Mouse (Mus musculus) CH12.LX (cell line): ENCODE data around the gene Fam160a1. TPM values are rescaled to one million over a fixed set of nuclear protein-coding genes. Genes with fewer than 3 reads are reported as not detected.

Source experiments
- DNase-seq: peaks from one replicate; pipeline ENCODE4 v3.0.0-alpha.2; 2013; ENCODE audit errors: extremely low read depth
- H3K27ac ChIP-seq: 2 replicates; pipeline ENCODE4 v1.5.1; 2012; ENCODE audit warnings: low read depth, mild to moderate bottlenecking, control low read depth, moderate library complexity; ENCODE audit not compliant: insufficient read depth
- H3K27me3 ChIP-seq: replicated peaks from 2 replicates; pipeline ENCODE3; 2012; ENCODE audit warnings: inconsistent platforms
- H3K36me3 ChIP-seq, 2 experiments: replicated peaks in 1 of 2; 2 replicates each; pipeline versions ENCODE3 to v1.6.1; 2012; ENCODE audit warnings: inconsistent platforms in 1 of 2, low read length in 1 of 2, mild to moderate bottlenecking in 1 of 2, mixed read lengths in 1 of 2, moderate library complexity in 1 of 2; ENCODE audit not compliant: control insufficient read depth in 1 of 2, insufficient read depth in 1 of 2
- H3K4me1 ChIP-seq, 2 experiments: 2 replicates each; pipeline ENCODE4 v1.6.1; 2012; ENCODE audit warnings: inconsistent platforms in 1 of 2, moderate library complexity in 1 of 2; ENCODE audit not compliant: insufficient read depth in 2 of 2, control insufficient read depth in 1 of 2
- H3K4me2 ChIP-seq: 2 replicates; pipeline ENCODE4 v1.6.1; 2012; ENCODE audit warnings: low read depth, mild to moderate bottlenecking, control low read depth; ENCODE audit not compliant: poor library complexity, insufficient read depth, severe bottlenecking
- H3K4me3 ChIP-seq, 3 experiments: fragments of 150-350 bp in 1 of 3; sonication (generic) in 1 of 3; replicated peaks in 1 of 3; 2 replicates each; pipeline versions ENCODE3 to v1.5.1; 2011 to 2012; ENCODE audit warnings: low read depth in 2 of 3, low read length in 2 of 3, mild to moderate bottlenecking in 2 of 3, moderate library complexity in 2 of 3, control low read depth in 1 of 3, improper control_type of control experiment in 1 of 3, inconsistent platforms in 1 of 3, mixed read lengths in 1 of 3; ENCODE audit not compliant: poor library complexity in 1 of 3
- H3K79me2 ChIP-seq: replicated peaks from 2 replicates; pipeline ENCODE4 v1.6.1; 2012; ENCODE audit warnings: mild to moderate bottlenecking, moderate library complexity; ENCODE audit not compliant: control insufficient read depth, poor library complexity, insufficient read depth, severe bottlenecking; ENCODE audit errors: extremely low read depth
- H3K9ac ChIP-seq: 2 replicates; pipeline ENCODE4 v1.6.1; 2012; ENCODE audit warnings: low read depth, mild to moderate bottlenecking, control low read depth, moderate library complexity; ENCODE audit not compliant: insufficient read depth
- H3K9me3 ChIP-seq: replicated peaks from 2 replicates; pipeline ENCODE3; 2012; ENCODE audit warnings: low read length, inconsistent platforms, mixed read lengths
- BHLHE40 ChIP-seq: IDR thresholded peaks from 2 replicates; pipeline ENCODE4 v1.6.1; 2011; ENCODE audit warnings: mild to moderate bottlenecking, low read depth, low read length, improper control_type of control experiment
- CHD1 ChIP-seq: IDR thresholded peaks from 2 replicates; pipeline ENCODE4 v1.6.1; 2012; ENCODE audit warnings: low read depth, low read length, improper control_type of control experiment, inconsistent platforms
- CHD2 ChIP-seq: IDR thresholded peaks from 2 replicates; pipeline ENCODE4 v1.6.1; 2011; ENCODE audit warnings: low read length, improper control_type of control experiment
- E2F4 ChIP-seq: IDR thresholded peaks from 2 replicates; pipeline ENCODE4 v1.6.1; 2011; ENCODE audit warnings: low read depth, low read length, improper control_type of control experiment; ENCODE audit not compliant: insufficient replicate concordance
- ETS1 ChIP-seq: conservative IDR thresholded peaks from 2 replicates; pipeline ENCODE4 v1.6.1; 2012; ENCODE audit warnings: low read depth, mild to moderate bottlenecking, inconsistent platforms, low read length, improper control_type of control experiment, moderate library complexity
- GABPA ChIP-seq: IDR thresholded peaks from 2 replicates; pipeline ENCODE4 v1.6.1; 2012; ENCODE audit warnings: low read depth, low read length, improper control_type of control experiment, inconsistent platforms; ENCODE audit not compliant: insufficient replicate concordance
- IRF4 ChIP-seq: IDR thresholded peaks from 2 replicates; pipeline ENCODE4 v1.6.1; 2014; ENCODE audit warnings: low read depth, mild to moderate bottlenecking, inconsistent platforms, low read length, improper control_type of control experiment
- JUN ChIP-seq: IDR thresholded peaks from 2 replicates; pipeline ENCODE4 v1.6.1; 2011; ENCODE audit warnings: low read depth, mild to moderate bottlenecking, low read length, improper control_type of control experiment, moderate library complexity; ENCODE audit not compliant: insufficient read depth
- JUND ChIP-seq: conservative IDR thresholded peaks from 2 replicates; pipeline ENCODE4 v1.6.1; 2011; ENCODE audit warnings: low read depth, low read length, improper control_type of control experiment
- MAFK ChIP-seq: IDR thresholded peaks from 2 replicates; pipeline ENCODE4 v1.6.1; 2011; ENCODE audit warnings: low read length, improper control_type of control experiment; ENCODE audit not compliant: insufficient replicate concordance
- MAZ ChIP-seq: IDR thresholded peaks from 2 replicates; pipeline ENCODE4 v1.6.1; 2012; ENCODE audit warnings: low read depth, mild to moderate bottlenecking, inconsistent platforms, low read length, improper control_type of control experiment, moderate library complexity
- MYC ChIP-seq: IDR thresholded peaks from 2 replicates; pipeline ENCODE4 v1.6.1; 2011; ENCODE audit warnings: low read depth, mild to moderate bottlenecking, improper control_type of control experiment, low read length
- NRF1 ChIP-seq: IDR thresholded peaks from 2 replicates; pipeline ENCODE4 v1.6.1; 2014; ENCODE audit warnings: low read depth, mild to moderate bottlenecking, inconsistent platforms, low read length, improper control_type of control experiment, moderate library complexity
- POLR2A ChIP-seq: IDR thresholded peaks from 2 replicates; pipeline ENCODE4 v1.6.1; 2011; ENCODE audit warnings: low read depth, mild to moderate bottlenecking, improper control_type of control experiment, low read length
- RAD21 ChIP-seq: IDR thresholded peaks from 2 replicates; pipeline ENCODE4 v1.6.1; 2011; ENCODE audit warnings: low read depth, mild to moderate bottlenecking, low read length, improper control_type of control experiment, moderate library complexity
- RCOR1 ChIP-seq: conservative IDR thresholded peaks from 2 replicates; pipeline ENCODE4 v1.6.1; 2012; ENCODE audit warnings: low read depth, mild to moderate bottlenecking, inconsistent platforms, low read length, improper control_type of control experiment
- SIN3A ChIP-seq: IDR thresholded peaks from 2 replicates; pipeline ENCODE4 v1.6.1; 2012; ENCODE audit warnings: low read length, improper control_type of control experiment, inconsistent platforms
- SMC3 ChIP-seq: IDR thresholded peaks from 2 replicates; pipeline ENCODE4 v1.6.1; 2011; ENCODE audit warnings: low read depth, low read length, improper control_type of control experiment
- TBP ChIP-seq: conservative IDR thresholded peaks from 2 replicates; pipeline ENCODE4 v1.6.1; 2011; ENCODE audit warnings: low read depth, low read length, improper control_type of control experiment
- TCF12 ChIP-seq: IDR thresholded peaks from 2 replicates; pipeline ENCODE4 v1.6.1; 2014; ENCODE audit warnings: low read depth, mild to moderate bottlenecking, inconsistent platforms, low read length, improper control_type of control experiment
- USF2 ChIP-seq: conservative IDR thresholded peaks from 2 replicates; pipeline ENCODE4 v1.6.1; 2011; ENCODE audit warnings: low read depth, low read length, improper control_type of control experiment
- ZKSCAN1 ChIP-seq: IDR thresholded peaks from 2 replicates; pipeline ENCODE4 v1.6.1; 2012; ENCODE audit warnings: low read depth, inconsistent platforms, low read length, improper control_type of control experiment, borderline replicate concordance
- ZNF384 ChIP-seq: IDR thresholded peaks from 2 replicates; pipeline ENCODE4 v1.6.1; 2012; ENCODE audit warnings: low read depth, low read length, improper control_type of control experiment, inconsistent platforms
- dilution Hi-C: fragments of 300-500 bp; cut with MboI; formaldehyde crosslinking; loops from 2 replicates; pipeline ENCODE4 v1.14.3; 2020; ENCODE audit warnings: low sequenced_read_pairs; ENCODE audit not compliant: extremely low pct_unique_long_range_greater_than_20kb, extremely low pct_ligation_motif_present
- in situ Hi-C: fragments of 300-500 bp; cut with MboI; formaldehyde crosslinking; loops from 3 replicates; pipeline ENCODE4 v1.14.3; 2019; ENCODE audit warnings: low sequenced_read_pairs, low pct_ligation_motif_present, low pct_unique_long_range_greater_than_20kb, mixed read lengths
- polyA plus RNA-seq: library from polyadenylated mRNA; unstranded; fragments of >175 nt; gene quantifications from 2 replicates; pipeline ENCODE4 v1.2.1, GENCODE M21; 2012; ENCODE audit warnings: low read depth; ENCODE audit not compliant: insufficient read length
- total RNA-seq, 2 experiments: library from RNA; depleted of rRNA; stranded (reverse); fragments of 300-350 nt in 1 of 2; fragments of >200 nt in 1 of 2; gene quantifications; 2 replicates each; pipeline ENCODE4 v1.2.3; 2012 to 2014

Fam160a1 gene
- total and polyA plus RNA-seq, 3 experiments: 0.17 to 0.41 (median 0.20) TPM

- Histone ChIP-seq H3K79me2 (no peaks in the 10 kb centered on the region), H3K36me3 (no peaks in the 10 kb centered on the region)
- no peak for TF ChIP-seq E2F4
- TF ChIP-seq CHD1: no peak
- no peak for TF ChIP-seq TBP
- TF ChIP-seq, all 38 proteins: peak for 0
- Histone ChIP-seq H3K9me3 (no peaks in the 10 kb centered on the region), H3K9ac (no peak overlapping the region), H3K4me1 (peaks cover 0 to 10% of the 10 kb centered on the region in 2 experiments; a peak in 2 of 4 replicates), H3K4me2 (no peak overlapping the region), H3K27ac (no peak overlapping the region), H3K4me3 (no peak overlapping the region), H3K27me3 (no peaks in the 10 kb centered on the region)
- dilution Hi-C loops: no loop called here
- DNase-seq: no peak
- in situ Hi-C loops: no loop called here
Observed at GRCm38 (mm10) chr3:85688341-85688740, 128.8 kb downstream of the Fam160a1 start.

- in situ Hi-C loops: no loop called here
Observed at GRCm38 (mm10) chr3:85685271-85685670, 131.8 kb downstream of the Fam160a1 start.

GRCm38 (mm10) chr3:85683618-85684017, 133.5 kb downstream of the Fam160a1 start:
- in situ Hi-C loops: no loop called here

More at GRCm38 (mm10) chr3:85685271-85685670, 131.8 kb downstream of the Fam160a1 start:
- H3K27me3 ChIP-seq: no peaks in the 10 kb centered on the region
- no peak for DNase-seq
- no peaks in the 10 kb centered on the region for H3K9me3 ChIP-seq
- dilution Hi-C loops: no loop called here
- no peaks in the 10 kb centered on the region for H3K4me1 ChIP-seq
- H3K27ac ChIP-seq: no peak overlapping the region
- no peak overlapping the region for H3K9ac ChIP-seq
- H3K4me3 ChIP-seq: no peak overlapping the region
- no peaks in the 10 kb centered on the region for H3K79me2 ChIP-seq
- H3K4me2 ChIP-seq: no peak overlapping the region
- no peaks in the 10 kb centered on the region for H3K36me3 ChIP-seq
- no peak for TF ChIP-seq IRF4
- no peak for TF ChIP-seq CHD1
- TF ChIP-seq BHLHE40: no peak
- TF ChIP-seq TCF12: no peak
- TF ChIP-seq SMC3: no peak
- no peak for TF ChIP-seq MAZ
- no peak for TF ChIP-seq ZKSCAN1
- TF ChIP-seq JUND: no peak
- TF ChIP-seq CHD2: no peak
- TF ChIP-seq POLR2A: no peak
- no peak for TF ChIP-seq ZNF384
- no peak for TF ChIP-seq MAFK
- TF ChIP-seq ETS1: no peak
- no peak for TF ChIP-seq RAD21
- TF ChIP-seq MYC: no peak
- TF ChIP-seq JUN: no peak
- TF ChIP-seq USF2: no peak
- no peak for TF ChIP-seq GABPA

More at GRCm38 (mm10) chr3:85683618-85684017, 133.5 kb downstream of the Fam160a1 start:
- H3K9me3 ChIP-seq: no peaks in the 10 kb centered on the region
- H3K79me2 ChIP-seq: no peaks in the 10 kb centered on the region
- no peak overlapping the region for H3K4me3 ChIP-seq
- H3K27ac ChIP-seq: no peak overlapping the region
- H3K27me3 ChIP-seq: no peaks in the 10 kb centered on the region
- H3K36me3 ChIP-seq: no peaks in the 10 kb centered on the region
- no peaks in the 10 kb centered on the region for H3K4me1 ChIP-seq
- no peak overlapping the region for H3K4me2 ChIP-seq
- TF ChIP-seq TBP (no peak), SIN3A (no peak), NRF1 (no peak), ETS1 (no peak), RCOR1 (no peak), CHD2 (no peak), JUN (no peak)
- TF ChIP-seq, all 38 proteins: peak for 0
- DNase-seq: no peak
- dilution Hi-C loops: no loop called here
- H3K9ac ChIP-seq: no peak overlapping the region
